Mouse (Mus musculus): Measurements from ENCODE around the gene Wfdc6b. TPM values are rescaled to one million over a fixed set of nuclear protein-coding genes. Genes with fewer than 3 reads are reported as not detected.

Wfdc6b gene
- not detected for total RNA-seq (2023)

DNA sequence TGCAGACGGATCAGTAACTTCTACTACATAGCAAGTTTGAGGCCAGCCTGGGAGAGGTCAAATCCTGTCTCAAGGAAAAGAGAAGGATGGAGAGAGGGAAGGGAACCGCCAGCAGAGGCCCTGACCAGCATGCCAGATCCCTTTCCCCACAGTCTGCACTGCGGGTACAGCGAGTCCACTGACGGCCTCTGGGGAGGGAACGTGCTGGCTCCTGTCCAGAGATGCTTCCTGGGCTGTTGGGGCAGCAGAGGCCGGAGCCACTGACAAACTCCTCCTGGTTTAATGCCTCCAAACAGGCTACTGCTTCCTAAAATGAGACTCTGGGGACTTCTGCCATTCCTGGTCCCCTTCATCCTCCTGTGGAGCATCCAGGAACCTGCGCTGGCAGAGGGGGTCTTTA is at the start of gene Wfdc6b, which contains the start of gene Wfdc8:
Wfdc6b (plus strand) TSS at position 52 of the 400 bp plus-strand sequence.
Wfdc8 (minus strand) TSS at position 156 of the 400 bp plus-strand sequence.

DNA sequence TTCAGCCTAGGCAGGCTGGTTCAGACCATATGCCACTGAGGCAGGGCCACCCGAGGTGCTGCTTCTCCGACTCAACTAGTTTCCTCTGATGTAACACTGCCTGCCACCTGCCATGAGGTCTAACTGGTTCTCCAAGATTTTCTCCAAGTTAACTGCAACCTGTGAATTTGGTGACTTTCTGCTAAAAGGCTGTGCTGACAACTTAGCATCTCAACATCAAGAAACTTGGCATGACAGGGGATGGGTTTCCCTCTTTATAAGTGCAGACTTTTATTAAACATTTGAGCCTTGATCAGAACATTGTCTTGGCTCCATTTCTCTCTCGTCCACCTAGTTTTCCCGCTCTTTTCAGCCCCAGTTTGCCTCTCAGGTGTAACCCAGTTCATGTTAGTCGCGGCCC is 40.0 kb upstream of the Wfdc6b start, which contains the start of gene Spint3:
Spint3 (minus strand) TSS at position 101 of the 400 bp plus-strand sequence.

GRCm38 (mm10) chr2:164585025-164585725 is 28.1 kb upstream of the Wfdc6b start, which contains the start of gene Wfdc6a:
TSS of gene Wfdc6a (minus strand) at chr2:164585447.

GRCm38 (mm10) chr2:164593494-164593893 is 19.8 kb upstream of the Wfdc6b start, which contains the start of gene Eppin:
TSS of gene Eppin (minus strand) at chr2:164593594.

GRCm38 (mm10) chr2:164638696-164639095 is 25.4 kb downstream of the Wfdc6b start, which contains the start of gene Wfdc16:
TSS of gene Wfdc16 (minus strand) at chr2:164638796.

DNA sequence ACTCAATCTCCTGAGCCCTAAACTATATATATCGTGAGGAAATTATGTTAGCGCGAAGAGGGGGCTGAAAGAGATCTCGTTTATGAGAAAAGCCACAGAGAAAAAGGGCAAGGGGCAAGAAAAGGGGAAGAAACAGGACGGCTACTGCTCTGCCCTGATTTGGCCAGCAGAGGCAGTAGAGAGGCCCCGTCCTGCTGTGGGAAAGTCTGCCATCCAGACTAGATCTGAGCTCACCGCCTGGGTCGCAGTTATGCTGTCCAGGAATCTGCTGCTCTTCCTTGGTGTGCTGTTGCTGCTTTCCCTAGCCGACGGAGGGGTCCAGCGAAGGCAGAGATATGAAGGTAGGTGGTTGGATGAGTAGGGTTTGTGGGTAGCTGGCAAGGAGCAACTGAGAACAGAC is 42.5 kb downstream of the Wfdc6b start, which contains the start of gene Wfdc10:
Wfdc10 (plus strand) TSS at position 189 of the 400 bp plus-strand sequence.

GRCm38 (mm10) chr2:164656483-164656882 is 43.2 kb downstream of the Wfdc6b start, which contains the start of gene Wfdc9:
TSS of gene Wfdc9 (minus strand) at chr2:164656583.

Other genes with a start within 250 kb of the Wfdc6b start
- 100 to 1,000 TPM; 492 to 509 TPM for gene Slpi, start 224.4 kb upstream of the Wfdc6b start, total RNA-seq (2023)
- gene Rbpjl, start 210.4 kb upstream of the Wfdc6b start, total RNA-seq (2023): not detected
- gene Matn4, start 208.4 kb upstream of the Wfdc6b start, total RNA-seq (2023): not detected
- 1 to 10 TPM; 1.3 to 1.4 TPM for gene Sdc4, start 169.6 kb upstream of the Wfdc6b start, total RNA-seq (2023)
- gene Sys1, start 156.6 kb upstream of the Wfdc6b start, total RNA-seq (2023): 10 to 100 TPM; 26.3 to 27.8 TPM
- 1 to 10 TPM in 1 of 2 experiments, not detected in 1; 1.7 TPM for gene Gm20458, start 152.6 kb upstream of the Wfdc6b start, total RNA-seq (2023)
- not detected for gene Trp53tg5, start 139.8 kb upstream of the Wfdc6b start, total RNA-seq (2023)
- 1 to 10 TPM; 2.1 to 2.7 TPM for gene Dbndd2, start 127.4 kb upstream of the Wfdc6b start, total RNA-seq (2023)
- 10 to 100 TPM; 51.9 to 55.3 TPM for gene Pigt, start 116.0 kb upstream of the Wfdc6b start, total RNA-seq (2023)
- not detected for gene Wfdc2, start 51.1 kb upstream of the Wfdc6b start, total RNA-seq (2023)
- not detected for gene Spint3, start 40.1 kb upstream of the Wfdc6b start, total RNA-seq (2023)
- not detected for gene Wfdc6a, start 28.1 kb upstream of the Wfdc6b start, total RNA-seq (2023)
- not detected for gene Eppin, start 19.9 kb upstream of the Wfdc6b start, total RNA-seq (2023)
- not detected for gene Wfdc8, start 104 bp downstream of the Wfdc6b start, total RNA-seq (2023)
- gene Wfdc16, start 25.3 kb downstream of the Wfdc6b start, total RNA-seq (2023): not detected
- 10 to 100 TPM; 13.6 to 15.0 TPM for gene Wfdc10, start 42.5 kb downstream of the Wfdc6b start, total RNA-seq (2023)
- gene Wfdc9, start 43.1 kb downstream of the Wfdc6b start, total RNA-seq (2023): not detected
- gene Wfdc11, start 60.6 kb downstream of the Wfdc6b start, total RNA-seq (2023): not detected
- gene Wfdc13, start 71.6 kb downstream of the Wfdc6b start, total RNA-seq (2023): not detected
- not detected for gene Spint4, start 85.0 kb downstream of the Wfdc6b start, total RNA-seq (2023)
- not detected for gene Spint5, start 101.8 kb downstream of the Wfdc6b start, total RNA-seq (2023)
- gene Wfdc3, start 132.4 kb downstream of the Wfdc6b start, total RNA-seq (2023): under 1 TPM in 1 of 2 experiments, not detected in 1; 0.22 TPM
- 10 to 100 TPM; 28.8 to 32.0 TPM for gene Dnttip1, start 132.5 kb downstream of the Wfdc6b start, total RNA-seq (2023)
- 100 to 1,000 TPM; 118 to 133 TPM for gene Ube2c, start 156.4 kb downstream of the Wfdc6b start, total RNA-seq (2023)
- gene Tnnc2, start 166.4 kb downstream of the Wfdc6b start, total RNA-seq (2023): 1 to 10 TPM in 1 of 2 experiments, under 1 TPM in 1; 0.70 to 1.4 TPM
- 1 to 10 TPM; 3.3 to 3.8 TPM for gene Snx21, start 172.3 kb downstream of the Wfdc6b start, total RNA-seq (2023)
- 10 to 100 TPM; 41.6 to 50.0 TPM for gene Acot8, start 191.4 kb downstream of the Wfdc6b start, total RNA-seq (2023)
- gene Zswim3, start 191.6 kb downstream of the Wfdc6b start, total RNA-seq (2023): 1 to 10 TPM; 3.4 to 4.4 TPM
- 1 to 10 TPM; 3.4 to 3.6 TPM for gene Zswim1, start 209.2 kb downstream of the Wfdc6b start, total RNA-seq (2023)
- not detected for gene Spata25, start 215.0 kb downstream of the Wfdc6b start, total RNA-seq (2023)
- 100 to 1,000 TPM; 182 to 209 TPM for gene Ctsa, start 219.4 kb downstream of the Wfdc6b start, total RNA-seq (2023)
- gene Neurl2, start 219.9 kb downstream of the Wfdc6b start, total RNA-seq (2023): 1 to 10 TPM; 1.7 to 2.3 TPM
- gene Pltp, start 244.2 kb downstream of the Wfdc6b start, total RNA-seq (2023): 1 to 10 TPM; 8.9 to 9.6 TPM